Mouse (Mus musculus) lung, adult 2 months (tissue): ENCODE results near the gene Fzd7.

Experiments used
- CTCF ChIP-seq: fragments of 200-500 bp; IDR thresholded peaks from 2 replicates; pipeline ENCODE4 v1.5.1; 2011; ENCODE audit warnings: mild to moderate bottlenecking, low read length, control low read depth; ENCODE audit not compliant: insufficient read depth
- POLR2A ChIP-seq: fragments of 200-500 bp; IDR thresholded peaks from 2 replicates; pipeline ENCODE4 v1.6.1; 2011; ENCODE audit warnings: low read depth, mild to moderate bottlenecking, control low read depth, low read length, borderline replicate concordance; ENCODE audit errors: extremely low read depth

- TF ChIP-seq CTCF (no peak), POLR2A (no peak)
Observed at GRCm38 (mm10) chr1:59470766-59471165, 11.5 kb upstream of the Fzd7 start.
